Mouse (Mus musculus) limb, embryonic 15.5 days (tissue): Measurements from ENCODE around the gene Zswim8. TPM values are rescaled to one million over a fixed set of nuclear protein-coding genes. Genes with fewer than 3 reads are reported as not detected.

Experiments
- ATAC-seq: fragments of 200-750 bp; cut with Nextera tagmentation; 2 replicates; pipeline ENCODE4 v1.8.0; 2017; ENCODE audit warnings: low read depth, moderate TSS enrichment; ENCODE audit not compliant: insufficient number of reproducible peaks, low FRiP score, low TSS enrichment
- H3K27ac ChIP-seq: fragments of 300-500 bp; sonication (generic); 2 replicates; pipeline ENCODE4 v1.5.1; 2015; ENCODE audit warnings: moderate library complexity, mild to moderate bottlenecking, inconsistent platforms
- H3K27me3 ChIP-seq: fragments of 300-500 bp; sonication (generic); 2 replicates; pipeline ENCODE4 v1.6.1; 2015; ENCODE audit warnings: inconsistent platforms
- H3K36me3 ChIP-seq: fragments of 300-500 bp; sonication (generic); 2 replicates; pipeline ENCODE4 v1.6.1; 2015; ENCODE audit warnings: inconsistent platforms
- H3K4me1 ChIP-seq: fragments of 300-500 bp; sonication (generic); 2 replicates; pipeline ENCODE4 v1.6.1; 2015; ENCODE audit warnings: inconsistent platforms
- H3K4me2 ChIP-seq: fragments of 300-500 bp; sonication (generic); 2 replicates; pipeline ENCODE4 v1.6.1; 2015; ENCODE audit warnings: mild to moderate bottlenecking, inconsistent platforms
- H3K4me3 ChIP-seq: fragments of 300-500 bp; sonication (generic); 2 replicates; pipeline ENCODE4 v1.5.1; 2015; ENCODE audit warnings: mild to moderate bottlenecking, inconsistent platforms
- H3K9ac ChIP-seq: fragments of 300-500 bp; sonication (generic); 2 replicates; pipeline ENCODE4 v1.6.1; 2015; ENCODE audit warnings: inconsistent platforms
- H3K9me3 ChIP-seq: fragments of 300-500 bp; sonication (generic); 2 replicates; pipeline ENCODE4 v1.6.1; 2016; ENCODE audit warnings: inconsistent platforms
- WGBS: fragments of 180-500 bp; shearing (Covaris S2); methylation state at CpG from one replicate; pipeline ENCODE4 v1.1.7; 2015; 5-methylcytosine and 5-hydroxymethylcytosine counted together
- polyA plus RNA-seq: library from polyadenylated mRNA; unstranded; fragments of >200 nt; fragmentation: Nextera tagmentation; extraction: Ambion mirVana; gene quantifications from 2 replicates; pipeline ENCODE4 v1.2.1, GENCODE M21; 2015

The Zswim8 gene
- polyA plus RNA-seq, 1 experiment from 2014 or later = 34.5 TPM

- no peak overlapping the region for H3K27ac ChIP-seq
- ATAC-seq = no peak
- no peaks in the 10 kb centered on the region for H3K9me3 ChIP-seq
- H3K36me3 ChIP-seq = peaks cover 95% of the 10 kb centered on the region
- H3K4me3 ChIP-seq = no peak overlapping the region
- H3K4me2 ChIP-seq = no peak overlapping the region
- H3K27me3 ChIP-seq = no peaks in the 10 kb centered on the region
- no peaks in the 10 kb centered on the region for H3K4me1 ChIP-seq
- WGBS = 93% methylated on average over 10 of the region's 10 CpGs
- H3K9ac ChIP-seq = no peak overlapping the region
Measured at GRCm38 (mm10) chr14:20718443-20718842, 11.1 kb downstream of the Zswim8 start.

GRCm38 (mm10) chr14:20719767-20720166 is 12.4 kb downstream of the Zswim8 start:
- ATAC-seq = no peak
- H3K27me3 ChIP-seq = no peaks in the 10 kb centered on the region

GRCm38 (mm10) chr14:20721371-20721770 is 14.0 kb downstream of the Zswim8 start:
- Histone ChIP-seq H3K27ac (no peak overlapping the region), H3K36me3 (peaks cover 93% of the 10 kb centered on the region), H3K9me3 (no peaks in the 10 kb centered on the region), H3K4me2 (no peak overlapping the region), H3K27me3 (no peaks in the 10 kb centered on the region), H3K4me1 (peaks cover 9% of the 10 kb centered on the region; the same call in 1 of the 2 replicates), H3K9ac (no peak overlapping the region), H3K4me3 (no peak overlapping the region)
- 86% methylated on average over 4 of the region's 4 CpGs for WGBS
- ATAC-seq = no peak

More at GRCm38 (mm10) chr14:20719767-20720166, 12.4 kb downstream of the Zswim8 start:
- H3K4me1 ChIP-seq = 0 out of 2 replicates have a peak, but pooled peaks cover 3% of the 10 kb centered on the region
- H3K36me3 ChIP-seq = peaks cover 94% of the 10 kb centered on the region
- no peak overlapping the region for H3K4me3 ChIP-seq
- H3K9me3 ChIP-seq = no peaks in the 10 kb centered on the region
- H3K4me2 ChIP-seq = no peak overlapping the region
- H3K27ac ChIP-seq = no peak overlapping the region
- H3K9ac ChIP-seq = no peak overlapping the region
- WGBS = 86% methylated on average over 12 of the region's 12 CpGs

DNA sequence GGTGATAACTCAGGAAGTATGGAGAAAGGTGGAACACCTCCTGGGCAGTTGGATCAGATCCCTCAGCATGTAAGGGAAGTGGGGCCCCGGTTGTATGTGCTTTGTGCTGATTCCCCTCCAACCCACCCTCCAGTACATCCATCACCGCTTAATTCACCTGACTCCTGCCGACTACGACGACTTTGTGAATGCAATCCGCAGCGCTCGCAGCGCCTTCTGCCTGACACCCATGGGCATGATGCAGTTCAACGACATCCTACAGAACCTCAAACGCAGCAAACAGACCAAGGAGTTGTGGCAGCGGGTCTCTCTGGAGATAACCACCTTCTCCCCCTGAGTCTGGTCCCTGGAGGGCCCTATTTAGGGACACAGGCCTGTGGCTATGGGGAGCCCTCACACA is 15.7 kb downstream of the Zswim8 start:
- H3K4me1 ChIP-seq = peaks cover 9% of the 10 kb centered on the region; the same call in 1 of the 2 replicates
- no peaks in the 10 kb centered on the region for H3K9me3 ChIP-seq
- no peaks in the 10 kb centered on the region for H3K27me3 ChIP-seq
- H3K27ac ChIP-seq = no peak overlapping the region
- no peak overlapping the region for H3K4me3 ChIP-seq
- peaks cover 92% of the 10 kb centered on the region for H3K36me3 ChIP-seq
- no peak overlapping the region for H3K9ac ChIP-seq
- H3K4me2 ChIP-seq = no peak overlapping the region
- WGBS = 90% methylated on average over 12 of the region's 12 CpGs
- ATAC-seq = no peak

GRCm38 (mm10) chr14:20724043-20724442 is 16.7 kb downstream of the Zswim8 start:
- Histone ChIP-seq H3K27ac (no peak overlapping the region), H3K4me3 (no peak overlapping the region), H3K9me3 (no peaks in the 10 kb centered on the region), H3K27me3 (no peaks in the 10 kb centered on the region), H3K36me3 (peaks cover 92% of the 10 kb centered on the region), H3K4me2 (no peak overlapping the region), H3K9ac (no peak overlapping the region), H3K4me1 (peaks cover 9% of the 10 kb centered on the region; the same call in 1 of the 2 replicates)
- WGBS = 12% methylated on average over 5 of the region's 5 CpGs
- ATAC-seq = no peak

DNA sequence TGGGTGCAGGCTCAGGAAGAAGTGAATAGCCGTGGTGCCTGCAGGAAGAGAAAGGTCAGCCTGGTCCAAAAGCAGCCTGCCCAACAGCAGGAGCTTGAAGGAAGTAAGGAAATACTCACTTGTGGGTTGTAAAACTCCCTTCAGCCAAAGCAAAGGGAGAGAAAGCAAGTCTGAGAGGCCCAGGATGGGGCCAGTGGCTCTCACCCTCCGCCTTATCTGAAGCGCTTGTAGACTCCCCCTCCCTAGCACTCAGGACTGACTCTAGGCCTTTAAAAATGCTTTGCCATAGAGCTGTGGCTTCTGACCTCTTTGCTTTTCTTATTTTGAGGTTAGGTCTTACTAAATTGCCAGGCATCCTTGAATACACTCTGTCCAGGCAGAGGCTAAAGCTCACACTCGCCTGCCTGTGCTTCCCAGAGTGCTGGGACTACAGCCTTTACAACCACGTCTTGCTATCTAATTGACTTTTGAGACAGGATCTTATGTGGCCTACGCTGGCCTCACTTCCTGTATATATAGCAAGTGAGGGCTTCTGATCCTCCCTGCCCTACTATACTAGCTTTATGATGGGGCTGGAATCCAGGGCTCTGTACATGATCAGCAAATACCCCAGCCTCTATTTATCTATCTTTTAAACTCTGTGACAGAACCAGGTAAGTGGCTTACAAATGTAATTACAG is 18.4 kb downstream of the Zswim8 start:
- no peak for ATAC-seq
- H3K27me3 ChIP-seq = no peaks in the 10 kb centered on the region
- H3K4me2 ChIP-seq = no peak overlapping the region
- peaks cover 9% of the 10 kb centered on the region; the same call in 1 of the 2 replicates for H3K4me1 ChIP-seq
- no peak overlapping the region for H3K4me3 ChIP-seq
- H3K9me3 ChIP-seq = no peaks in the 10 kb centered on the region
- WGBS = 68% methylated on average over 6 of the region's 6 CpGs
- H3K36me3 ChIP-seq = peaks cover 97% of the 10 kb centered on the region
- H3K9ac ChIP-seq = no peak overlapping the region
- peak overlapping the region; percentile 17; the same call in 1 of the 2 replicates for H3K27ac ChIP-seq

- Histone ChIP-seq H3K27ac (no peak overlapping the region), H3K4me2 (no peak overlapping the region), H3K27me3 (no peaks in the 10 kb centered on the region), H3K9ac (no peak overlapping the region), H3K4me1 (peaks cover 20% of the 10 kb centered on the region; the same call in 1 of the 2 replicates), H3K36me3 (peaks cover 59% of the 10 kb centered on the region), H3K9me3 (no peaks in the 10 kb centered on the region), H3K4me3 (no peak overlapping the region)
- 91% methylated on average over 9 of the region's 9 CpGs for WGBS
- ATAC-seq = no peak
Measured at GRCm38 (mm10) chr14:20729871-20730270, 22.5 kb downstream of the Zswim8 start.

GRCm38 (mm10) chr14:20730853-20731602 is 23.7 kb downstream of the Zswim8 start:
- H3K4me3 ChIP-seq = no peak overlapping the region
- no peak overlapping the region for H3K27ac ChIP-seq
- ATAC-seq = no peak
- H3K9me3 ChIP-seq = no peaks in the 10 kb centered on the region
- WGBS = 82% methylated on average over 9 of the region's 9 CpGs
- H3K27me3 ChIP-seq = no peaks in the 10 kb centered on the region
- peaks cover 23% of the 10 kb centered on the region for H3K4me1 ChIP-seq
- H3K4me2 ChIP-seq = no peak overlapping the region
- H3K36me3 ChIP-seq = peaks cover 55% of the 10 kb centered on the region
- no peak overlapping the region for H3K9ac ChIP-seq

DNA sequence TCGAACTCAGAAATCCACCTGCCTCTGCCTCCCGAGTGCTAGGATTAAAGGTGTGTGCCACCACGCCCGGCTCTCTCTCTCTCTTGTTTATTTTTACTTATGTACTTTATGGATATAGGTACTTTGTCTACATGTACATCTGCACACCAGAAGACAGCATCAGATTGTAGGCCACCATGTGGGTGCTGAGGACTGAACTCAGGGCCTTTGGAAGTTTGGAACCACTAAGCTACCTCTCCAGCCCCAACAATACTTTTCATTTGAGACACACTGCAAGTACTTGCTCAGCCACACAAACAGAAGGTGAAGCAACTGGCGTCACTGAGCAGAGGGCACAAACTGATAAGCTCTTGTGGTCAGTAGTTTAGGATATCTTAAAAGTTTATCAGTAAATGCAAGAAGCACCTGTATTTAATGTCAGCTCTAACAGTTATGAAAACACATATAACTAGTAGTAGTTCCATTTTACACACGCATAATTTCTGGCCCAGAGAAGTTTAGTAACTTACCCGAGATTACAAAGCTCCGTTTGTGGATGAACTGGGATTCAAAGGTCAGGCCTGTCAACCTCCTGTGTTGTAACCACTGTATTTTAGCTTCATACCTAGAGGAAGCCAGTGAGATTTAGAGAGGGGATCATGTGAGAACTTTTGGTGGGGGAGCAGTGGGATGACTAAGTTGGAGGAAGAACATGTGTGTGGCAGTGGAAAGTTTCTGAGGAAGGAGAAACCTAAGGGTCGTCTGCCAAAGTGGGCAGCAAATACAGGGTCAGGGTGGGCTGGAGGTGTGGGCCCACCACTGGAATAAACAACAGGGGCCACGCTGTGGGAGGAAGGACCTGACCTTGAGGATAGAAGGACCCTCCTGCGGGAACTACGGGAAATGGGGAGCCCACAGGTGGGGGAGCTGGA is 25.9 kb downstream of the Zswim8 start:
- Histone ChIP-seq H3K4me2 (peak overlapping the region; percentile 70), H3K27me3 (no peaks in the 10 kb centered on the region), H3K36me3 (peaks cover 53% of the 10 kb centered on the region), H3K27ac (peak overlapping the region; percentile 95), H3K9me3 (no peaks in the 10 kb centered on the region), H3K9ac (peak overlapping the region; percentile 90), H3K4me3 (peak overlapping the region; percentile 84), H3K4me1 (peaks cover 23% of the 10 kb centered on the region)
- ATAC-seq = no peak
- 46% methylated on average over 12 of the region's 12 CpGs for WGBS

- Histone ChIP-seq H3K4me3 (peak within 1 kb of the TSS; percentile 84), H3K36me3 (peaks cover 52% of the 10 kb centered on the region), H3K4me1 (peaks cover 23% of the 10 kb centered on the region), H3K9me3 (no peaks in the 10 kb centered on the region), H3K27ac (peak within 1 kb of the TSS; percentile 95), H3K4me2 (peak within 1 kb of the TSS; percentile 70), H3K27me3 (no peaks in the 10 kb centered on the region), H3K9ac (peak within 1 kb of the TSS; percentile 90)
- ATAC-seq = peak; percentile 95
- WGBS = under 1% methylated on average over 81 of the region's 81 CpGs
Measured at GRCm38 (mm10) chr14:20733952-20734774, 26.8 kb downstream of the Zswim8 start, which contains the start of gene Ndst2. Ndst2 (minus strand) TSS chr14:20734562.

DNA sequence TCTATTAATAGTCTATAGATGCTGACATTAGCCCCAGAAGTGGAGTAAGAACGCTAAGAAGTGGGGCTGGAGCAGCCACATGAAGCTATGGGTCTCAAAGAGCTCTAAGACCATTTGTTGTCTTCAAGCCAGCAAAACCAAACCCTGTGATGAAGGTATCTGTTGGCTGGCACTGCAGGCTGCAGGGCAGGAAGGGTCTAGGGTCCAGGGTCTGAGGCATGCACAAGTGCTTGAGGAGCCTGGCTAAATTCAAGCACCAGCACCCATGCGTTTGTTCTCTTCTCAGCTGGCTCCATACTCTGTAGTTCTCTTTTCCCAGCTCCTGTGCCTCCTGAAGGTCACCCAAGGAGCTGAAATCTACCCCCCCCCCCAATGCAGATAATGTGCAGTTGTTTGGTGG is 27.7 kb downstream of the Zswim8 start:
- no peaks in the 10 kb centered on the region for H3K9me3 ChIP-seq
- H3K36me3 ChIP-seq = peaks cover 52% of the 10 kb centered on the region
- 55% methylated on average over 2 of the region's 2 CpGs for WGBS
- ATAC-seq = no peak
- H3K27ac ChIP-seq = peak overlapping the region; percentile 95; the same call in 1 of the 2 replicates
- H3K9ac ChIP-seq = no peak overlapping the region
- H3K4me2 ChIP-seq = 0 out of 2 replicates have a peak overlapping the region, but pooled peaks have one; percentile 70
- H3K4me1 ChIP-seq = peaks cover 23% of the 10 kb centered on the region
- no peak overlapping the region for H3K4me3 ChIP-seq
- H3K27me3 ChIP-seq = no peaks in the 10 kb centered on the region
